Mouse (Mus musculus): ENCODE measurements around the gene Auts2. TPM values are rescaled to one million over a fixed set of nuclear protein-coding genes. Genes with fewer than 3 reads are reported as not detected.

Gene Auts2
- polyA plus RNA-seq, 1 experiment: 9.2 TPM

- Histone ChIP-seq H3K36me3 (ENCODE audit: control insufficient read depth, insufficient read depth, low read length) (no peaks in the 10 kb centered on the region), H3K4me3 (ENCODE audit: insufficient read depth, low read depth, low read length) (no peak overlapping the region), H3K27ac (ENCODE audit: insufficient read depth, low read depth, low read length) (no peak overlapping the region), H3K27me3 (replicated peaks; ENCODE audit: control insufficient read depth, insufficient read depth, low read length) (no peaks in the 10 kb centered on the region), H3K4me1 (ENCODE audit: control insufficient read depth, insufficient read depth, low read length) (no peaks in the 10 kb centered on the region)
- 85% methylated on average over 8 of the region's 8 CpGs for WGBS
- TF ChIP-seq POLR2A (IDR thresholded peaks at IDR 0.05; ENCODE audit: low read depth, low read length) (no peak), CTCF (conservative IDR thresholded peaks at IDR 0.05; ENCODE audit: insufficient read depth, insufficient read length, low read depth, low read length) (no peak)
- no peak for DNase-seq
These were observed 856.1 kb downstream of the Auts2 start for GRCm38 (mm10) chr5:131686956-131687618.

GRCm38 (mm10) chr5:131680127-131680845 lies 862.9 kb downstream of the Auts2 start:
- Histone ChIP-seq H3K27me3 (replicated peaks; ENCODE audit: control insufficient read depth, insufficient read depth, low read length) (no peaks in the 10 kb centered on the region), H3K27ac (ENCODE audit: insufficient read depth, low read depth, low read length) (no peak overlapping the region), H3K4me1 (ENCODE audit: control insufficient read depth, insufficient read depth, low read length) (no peaks in the 10 kb centered on the region), H3K36me3 (ENCODE audit: control insufficient read depth, insufficient read depth, low read length) (no peaks in the 10 kb centered on the region), H3K4me3 (ENCODE audit: insufficient read depth, low read depth, low read length) (no peak overlapping the region)
- WGBS: 84% methylated on average over 12 of the region's 12 CpGs
- TF ChIP-seq CTCF (conservative IDR thresholded peaks at IDR 0.05; ENCODE audit: insufficient read depth, insufficient read length, low read depth, low read length) (no peak), POLR2A (IDR thresholded peaks at IDR 0.05; ENCODE audit: low read depth, low read length) (no peak)
- DNase-seq: no peak

- 88% methylated on average over 1 of the region's 1 CpGs for WGBS
- no peak for DNase-seq
- no peaks in the 10 kb centered on the region for H3K27me3 ChIP-seq (replicated peaks; ENCODE audit: control insufficient read depth, insufficient read depth, low read length)
- H3K36me3 ChIP-seq (ENCODE audit: control insufficient read depth, insufficient read depth, low read length): no peaks in the 10 kb centered on the region
- H3K27ac ChIP-seq (ENCODE audit: insufficient read depth, low read depth, low read length): no peak overlapping the region
- TF ChIP-seq POLR2A (IDR thresholded peaks at IDR 0.05; ENCODE audit: low read depth, low read length) (no peak), CTCF (conservative IDR thresholded peaks at IDR 0.05; ENCODE audit: insufficient read depth, insufficient read length, low read depth, low read length) (no peak)
- no peak overlapping the region for H3K4me3 ChIP-seq (ENCODE audit: insufficient read depth, low read depth, low read length)
- H3K4me1 ChIP-seq (ENCODE audit: control insufficient read depth, insufficient read depth, low read length): no peaks in the 10 kb centered on the region
These were observed 863.6 kb downstream of the Auts2 start for GRCm38 (mm10) chr5:131679523-131679922.

- Histone ChIP-seq H3K27ac (ENCODE audit: insufficient read depth, low read depth, low read length) (no peak overlapping the region), H3K4me1 (ENCODE audit: control insufficient read depth, insufficient read depth, low read length) (no peaks in the 10 kb centered on the region), H3K4me3 (ENCODE audit: insufficient read depth, low read depth, low read length) (no peak overlapping the region), H3K36me3 (ENCODE audit: control insufficient read depth, insufficient read depth, low read length) (no peaks in the 10 kb centered on the region), H3K27me3 (replicated peaks; ENCODE audit: control insufficient read depth, insufficient read depth, low read length) (no peaks in the 10 kb centered on the region)
- WGBS: 96% methylated on average over 5 of the region's 5 CpGs
- DNase-seq: no peak
- TF ChIP-seq CTCF (conservative IDR thresholded peaks at IDR 0.05; ENCODE audit: insufficient read depth, insufficient read length, low read depth, low read length) (no peak), POLR2A (IDR thresholded peaks at IDR 0.05; ENCODE audit: low read depth, low read length) (no peak)
These were observed 865.6 kb downstream of the Auts2 start for GRCm38 (mm10) chr5:131677518-131677917.

GRCm38 (mm10) chr5:131673696-131674095 lies 869.4 kb downstream of the Auts2 start:
- no peak for TF ChIP-seq POLR2A (IDR thresholded peaks at IDR 0.05; ENCODE audit: low read depth, low read length)
- no peak for TF ChIP-seq CTCF (conservative IDR thresholded peaks at IDR 0.05; ENCODE audit: insufficient read depth, insufficient read length, low read depth, low read length)
- Histone ChIP-seq H3K4me1 (ENCODE audit: control insufficient read depth, insufficient read depth, low read length) (no peaks in the 10 kb centered on the region), H3K27me3 (replicated peaks; ENCODE audit: control insufficient read depth, insufficient read depth, low read length) (no peaks in the 10 kb centered on the region), H3K4me3 (ENCODE audit: insufficient read depth, low read depth, low read length) (no peak overlapping the region), H3K27ac (ENCODE audit: insufficient read depth, low read depth, low read length) (no peak overlapping the region), H3K36me3 (ENCODE audit: control insufficient read depth, insufficient read depth, low read length) (no peaks in the 10 kb centered on the region)
- DNase-seq: no peak
- 80% methylated on average over 4 of the region's 4 CpGs for WGBS

- DNase-seq: no peak
- Histone ChIP-seq H3K4me1 (ENCODE audit: control insufficient read depth, insufficient read depth, low read length) (no peaks in the 10 kb centered on the region), H3K27me3 (replicated peaks; ENCODE audit: control insufficient read depth, insufficient read depth, low read length) (no peaks in the 10 kb centered on the region), H3K27ac (ENCODE audit: insufficient read depth, low read depth, low read length) (no peak overlapping the region), H3K4me3 (ENCODE audit: insufficient read depth, low read depth, low read length) (no peak overlapping the region), H3K36me3 (ENCODE audit: control insufficient read depth, insufficient read depth, low read length) (no peaks in the 10 kb centered on the region)
- TF ChIP-seq POLR2A (IDR thresholded peaks at IDR 0.05; ENCODE audit: low read depth, low read length) (no peak), CTCF (conservative IDR thresholded peaks at IDR 0.05; ENCODE audit: insufficient read depth, insufficient read length, low read depth, low read length) (no peak)
- WGBS: 86% methylated on average over 8 of the region's 8 CpGs
These were observed 878.1 kb downstream of the Auts2 start for GRCm38 (mm10) chr5:131665068-131665467.

GRCm38 (mm10) chr5:131664657-131665056 lies 878.5 kb downstream of the Auts2 start:
- no peaks in the 10 kb centered on the region for H3K36me3 ChIP-seq (ENCODE audit: control insufficient read depth, insufficient read depth, low read length)
- no peak overlapping the region for H3K27ac ChIP-seq (ENCODE audit: insufficient read depth, low read depth, low read length)
- WGBS: 82% methylated on average over 7 of the region's 7 CpGs
- no peaks in the 10 kb centered on the region for H3K27me3 ChIP-seq (replicated peaks; ENCODE audit: control insufficient read depth, insufficient read depth, low read length)
- no peak overlapping the region for H3K4me3 ChIP-seq (ENCODE audit: insufficient read depth, low read depth, low read length)
- TF ChIP-seq CTCF (conservative IDR thresholded peaks at IDR 0.05; ENCODE audit: insufficient read depth, insufficient read length, low read depth, low read length): no peak
- TF ChIP-seq POLR2A (IDR thresholded peaks at IDR 0.05; ENCODE audit: low read depth, low read length): no peak
- no peak for DNase-seq
- H3K4me1 ChIP-seq (ENCODE audit: control insufficient read depth, insufficient read depth, low read length): no peaks in the 10 kb centered on the region

Data from kidney, adult 2 months (tissue).